Mouse (Mus musculus): ENCODE measurements around the gene Ddost.
A peak's percentile ranks its signal among the peaks of the same experiment; 100 is the strongest.

Gene Ddost

GRCm38 (mm10) chr4:138304340-138305104 lies at the start of gene Ddost:
Ddost (plus strand) TSS chr4:138304730.
- H3K36me3 ChIP-seq (ENCODE audit: insufficient read depth, low read length), result peaks cover 32% of the 10 kb centered on the region
- H3K9me3 ChIP-seq (ENCODE audit: low read length), result no peaks in the 10 kb centered on the region
- peak within 1 kb of the TSS; percentile 100 for H3K4me3 ChIP-seq (replicated peaks; ENCODE audit: low read length)
- H3K4me1 ChIP-seq (replicated peaks; ENCODE audit: low read depth, low read length), result peaks cover 35% of the 10 kb centered on the region
- H3K27me3 ChIP-seq (ENCODE audit: insufficient read depth, low read length), result no peaks in the 10 kb centered on the region
- TF ChIP-seq NANOG (IDR thresholded peaks at IDR 0.05; ENCODE audit: borderline replicate concordance, low read length) (0 out of 2 replicates have a peak, but pooled peaks have one; percentile 12), POU5F1 (IDR thresholded peaks at IDR 0.05; ENCODE audit: borderline replicate concordance, low read length) (no peak)

- H3K27me3 ChIP-seq (ENCODE audit: insufficient read depth, low read length), result peaks cover 94% of the 10 kb centered on the region
- H3K4me3 ChIP-seq (replicated peaks; ENCODE audit: low read length), result no peak overlapping the region
- H3K4me1 ChIP-seq (replicated peaks; ENCODE audit: low read depth, low read length), result peaks cover 56% of the 10 kb centered on the region
- TF ChIP-seq CTCF (conservative IDR thresholded peaks at IDR 0.05; ENCODE audit: low read length), result no peak
- TF ChIP-seq NANOG (IDR thresholded peaks at IDR 0.05; ENCODE audit: borderline replicate concordance, low read length), result no peak
- TF ChIP-seq POU5F1 (IDR thresholded peaks at IDR 0.05; ENCODE audit: borderline replicate concordance, low read length), result no peak
- no peaks in the 10 kb centered on the region for H3K9me3 ChIP-seq (ENCODE audit: low read length)
- H3K36me3 ChIP-seq (ENCODE audit: insufficient read depth, low read length), result 0 out of 2 replicates have a peak, but pooled peaks cover 5% of the 10 kb centered on the region
These were observed 47.3 kb upstream of the Ddost start for GRCm38 (mm10) chr4:138257116-138257687.

- Histone ChIP-seq H3K9me3 (ENCODE audit: low read length) (no peaks in the 10 kb centered on the region), H3K4me3 (replicated peaks; ENCODE audit: low read length) (no peak overlapping the region), H3K36me3 (ENCODE audit: insufficient read depth, low read length) (0 out of 2 replicates have a peak, but pooled peaks cover 5% of the 10 kb centered on the region), H3K27me3 (ENCODE audit: insufficient read depth, low read length) (peaks cover 93% of the 10 kb centered on the region), H3K4me1 (replicated peaks; ENCODE audit: low read depth, low read length) (peaks cover 52% of the 10 kb centered on the region)
- TF ChIP-seq CTCF (conservative IDR thresholded peaks at IDR 0.05; ENCODE audit: low read length) (no peak), NANOG (IDR thresholded peaks at IDR 0.05; ENCODE audit: borderline replicate concordance, low read length) (no peak), POU5F1 (IDR thresholded peaks at IDR 0.05; ENCODE audit: borderline replicate concordance, low read length) (no peak)
These were observed 45.9 kb upstream of the Ddost start for GRCm38 (mm10) chr4:138258663-138259062.

DNA sequence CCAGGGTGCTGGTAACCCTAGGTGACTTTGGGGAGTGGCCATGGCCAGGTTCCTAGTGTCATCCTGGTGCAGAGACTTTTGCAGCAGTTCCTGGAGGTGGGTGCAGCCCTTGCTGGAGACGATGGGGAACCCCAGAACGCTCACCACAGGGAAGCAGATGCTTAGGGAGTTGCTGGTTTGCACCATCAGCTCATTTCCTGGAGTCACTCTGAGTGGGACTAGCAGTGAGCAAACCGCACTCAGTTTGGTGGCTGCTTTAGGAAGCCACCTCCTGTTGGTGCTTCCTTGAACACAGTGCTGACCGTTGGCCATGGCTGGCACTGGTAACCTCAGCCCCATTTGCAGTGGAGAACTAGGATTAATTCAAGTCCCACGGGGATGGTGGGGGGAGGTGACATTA lies 45.0 kb upstream of the Ddost start:
- Histone ChIP-seq H3K27me3 (ENCODE audit: insufficient read depth, low read length) (peaks cover 93% of the 10 kb centered on the region), H3K4me3 (replicated peaks; ENCODE audit: low read length) (no peak overlapping the region), H3K36me3 (ENCODE audit: insufficient read depth, low read length) (0 out of 2 replicates have a peak, but pooled peaks cover 5% of the 10 kb centered on the region), H3K9me3 (ENCODE audit: low read length) (no peaks in the 10 kb centered on the region), H3K4me1 (replicated peaks; ENCODE audit: low read depth, low read length) (peaks cover 51% of the 10 kb centered on the region)
- TF ChIP-seq NANOG (IDR thresholded peaks at IDR 0.05; ENCODE audit: borderline replicate concordance, low read length) (no peak), CTCF (conservative IDR thresholded peaks at IDR 0.05; ENCODE audit: low read length) (no peak), POU5F1 (IDR thresholded peaks at IDR 0.05; ENCODE audit: borderline replicate concordance, low read length) (no peak)

- 0 out of 2 replicates have a peak, but pooled peaks cover 5% of the 10 kb centered on the region for H3K36me3 ChIP-seq (ENCODE audit: insufficient read depth, low read length)
- peaks cover 88% of the 10 kb centered on the region for H3K27me3 ChIP-seq (ENCODE audit: insufficient read depth, low read length)
- TF ChIP-seq CTCF (conservative IDR thresholded peaks at IDR 0.05; ENCODE audit: low read length) (no peak), POU5F1 (IDR thresholded peaks at IDR 0.05; ENCODE audit: borderline replicate concordance, low read length) (no peak), NANOG (IDR thresholded peaks at IDR 0.05; ENCODE audit: borderline replicate concordance, low read length) (no peak)
- peaks cover 43% of the 10 kb centered on the region for H3K4me1 ChIP-seq (replicated peaks; ENCODE audit: low read depth, low read length)
- H3K4me3 ChIP-seq (replicated peaks; ENCODE audit: low read length), result peak overlapping the region; percentile 80
- H3K9me3 ChIP-seq (ENCODE audit: low read length), result no peaks in the 10 kb centered on the region
These were observed 42.5 kb upstream of the Ddost start for GRCm38 (mm10) chr4:138261843-138262681.

DNA sequence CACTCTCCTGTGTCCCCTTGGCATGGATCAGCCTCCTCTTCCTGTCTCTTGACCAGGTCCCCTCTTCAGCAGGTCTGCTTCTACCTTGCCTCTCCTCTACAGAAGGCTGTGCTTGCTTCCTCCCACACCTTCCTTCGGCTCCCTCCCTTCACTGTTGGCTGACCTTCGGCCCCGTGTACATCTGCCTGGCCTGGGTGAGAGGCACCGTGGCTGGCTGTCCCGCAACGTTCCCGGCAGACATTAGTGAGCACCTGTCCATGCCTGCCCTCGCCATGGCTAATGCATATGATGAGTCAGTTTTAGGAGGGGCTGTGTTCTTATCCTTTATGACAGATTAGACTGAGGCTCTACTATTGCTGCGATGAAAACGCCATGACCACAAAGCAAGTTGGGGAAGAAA lies 36.7 kb upstream of the Ddost start:
- Histone ChIP-seq H3K4me3 (replicated peaks; ENCODE audit: low read length) (no peak overlapping the region), H3K4me1 (replicated peaks; ENCODE audit: low read depth, low read length) (peaks cover 7% of the 10 kb centered on the region), H3K36me3 (ENCODE audit: insufficient read depth, low read length) (no peaks in the 10 kb centered on the region), H3K27me3 (ENCODE audit: insufficient read depth, low read length) (peaks cover 70% of the 10 kb centered on the region), H3K9me3 (ENCODE audit: low read length) (no peaks in the 10 kb centered on the region)
- TF ChIP-seq CTCF (conservative IDR thresholded peaks at IDR 0.05; ENCODE audit: low read length), result no peak
- TF ChIP-seq NANOG (IDR thresholded peaks at IDR 0.05; ENCODE audit: borderline replicate concordance, low read length), result no peak
- TF ChIP-seq POU5F1 (IDR thresholded peaks at IDR 0.05; ENCODE audit: borderline replicate concordance, low read length), result no peak

DNA sequence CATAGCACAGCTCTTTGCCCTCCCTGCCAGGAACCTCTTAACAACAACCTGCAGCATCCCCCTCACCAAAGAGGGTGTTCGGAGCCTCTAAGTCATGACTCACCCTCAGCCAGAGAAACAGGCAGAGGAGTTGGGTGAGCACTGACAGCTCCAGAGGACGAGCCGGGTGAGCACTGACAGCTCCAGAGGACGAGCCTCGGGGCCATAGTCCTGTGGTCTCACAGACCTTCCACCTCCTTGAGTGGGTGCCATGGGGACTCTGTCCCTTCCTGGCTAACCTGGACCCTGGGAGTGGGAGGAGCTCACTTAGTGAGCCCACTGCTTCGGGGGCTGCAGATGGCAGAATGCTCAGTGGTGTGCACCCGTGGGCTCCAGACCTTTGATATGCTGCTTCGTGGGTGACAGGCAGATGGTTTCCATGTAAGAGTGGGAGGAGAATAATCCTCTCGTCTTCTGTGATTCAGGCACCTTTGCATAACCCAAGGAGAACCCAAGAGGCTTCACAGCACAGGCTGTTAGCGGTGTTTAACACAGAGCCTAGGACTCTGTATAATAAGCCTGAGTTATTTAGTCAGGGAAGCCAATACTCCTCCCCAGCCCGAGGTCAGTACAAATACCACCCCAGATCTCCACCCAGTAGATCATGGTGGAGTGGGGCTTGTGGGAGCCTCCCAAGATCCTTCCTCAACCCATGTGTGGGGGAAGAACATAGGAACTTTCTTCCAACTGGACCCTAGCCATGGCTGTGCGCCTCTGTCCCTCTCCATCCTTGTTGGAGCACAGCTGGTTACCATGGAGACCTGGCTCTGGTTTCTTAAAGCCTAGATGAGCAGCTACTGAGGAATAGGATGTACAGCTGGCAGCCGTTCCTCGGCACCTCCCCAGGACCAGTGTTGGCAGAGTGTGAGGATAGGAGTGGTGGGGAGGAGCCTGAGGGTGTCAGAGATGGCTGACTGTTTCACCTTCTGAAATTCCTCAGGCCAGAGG lies 32.2 kb upstream of the Ddost start:
- Histone ChIP-seq H3K9me3 (ENCODE audit: low read length) (no peaks in the 10 kb centered on the region), H3K27me3 (ENCODE audit: insufficient read depth, low read length) (peaks cover 49% of the 10 kb centered on the region), H3K4me1 (replicated peaks; ENCODE audit: low read depth, low read length) (peaks cover 13% of the 10 kb centered on the region), H3K36me3 (ENCODE audit: insufficient read depth, low read length) (no peaks in the 10 kb centered on the region), H3K4me3 (replicated peaks; ENCODE audit: low read length) (no peak overlapping the region)
- TF ChIP-seq CTCF (conservative IDR thresholded peaks at IDR 0.05; ENCODE audit: low read length) (no peak), POU5F1 (IDR thresholded peaks at IDR 0.05; ENCODE audit: borderline replicate concordance, low read length) (no peak), NANOG (IDR thresholded peaks at IDR 0.05; ENCODE audit: borderline replicate concordance, low read length) (no peak)

Measured in E14TG2a.4 (cell line).